Mouse (Mus musculus): ENCODE data around the gene Hist1h4h. TPM values are rescaled to one million over a fixed set of nuclear protein-coding genes. Genes with fewer than 3 reads are reported as not detected.
"Not testable (repeated sequence)": the region's sequence is repeated elsewhere in the genome, so short reads cannot be mapped to it uniquely, and the experiment has no call there.

Hist1h4h gene
- total RNA-seq, 2 experiments from 2014 or later, result 743 to 812 TPM

- intact Hi-C loops (cut with DNase I), result not testable (repeated sequence)
- peak; percentile 90 to 91 for DNase-seq
Measured at GRCm38 (mm10) chr13:23551146-23551834, 20.4 kb downstream of the Hist1h4h start, which contains the start of gene Hist1h4f. Hist1h4f (minus strand) TSS chr13:23551648.

GRCm38 (mm10) chr13:23551931-23552914 is 21.4 kb downstream of the Hist1h4h start:
- intact Hi-C loops (cut with DNase I), result no loop called here
- peak in 1 of 2 experiments; percentile 6 for DNase-seq

GRCm38 (mm10) chr13:23552962-23553361 is 22.1 kb downstream of the Hist1h4h start, which contains the start of gene Hist1h1d:
Hist1h1d (plus strand) TSS chr13:23553262.
- intact Hi-C loops (cut with DNase I), result no loop called here

GRCm38 (mm10) chr13:23554393-23554792 is 23.5 kb downstream of the Hist1h4h start:
- intact Hi-C loops (cut with DNase I), result no loop called here
- peak in 1 of 2 experiments; percentile 41 for DNase-seq

More at GRCm38 (mm10) chr13:23552962-23553361, 22.1 kb downstream of the Hist1h4h start, which contains the start of gene Hist1h1d:
- no peak for DNase-seq

- intact Hi-C loops (cut with DNase I), result no loop called here
- DNase-seq, result peak; percentile 86
Measured at GRCm38 (mm10) chr13:23554925-23555838, 24.3 kb downstream of the Hist1h4h start.

GRCm38 (mm10) chr13:23555839-23556416 is 25.1 kb downstream of the Hist1h4h start:
- DNase-seq, result peak; percentile 85
- intact Hi-C loops (cut with DNase I), result no loop called here

GRCm38 (mm10) chr13:23556906-23557305 is 26.1 kb downstream of the Hist1h4h start:
- no peak for DNase-seq
- intact Hi-C loops (cut with DNase I), result no loop called here

- DNase-seq; intact Hi-C loops (cut with DNase I): not testable (repeated sequence)
Measured at GRCm38 (mm10) chr13:23560699-23561098, 29.8 kb downstream of the Hist1h4h start.

- intact Hi-C loops (cut with DNase I); DNase-seq: not testable (repeated sequence)
Measured at GRCm38 (mm10) chr13:23561531-23561882, 30.7 kb downstream of the Hist1h4h start.

- intact Hi-C loops (cut with DNase I), result not testable (repeated sequence)
- DNase-seq, result peak; percentile 96
Measured at GRCm38 (mm10) chr13:23561883-23562659, 31.2 kb downstream of the Hist1h4h start, which contains the start of gene Hist1h3e. Hist1h3e (minus strand) TSS chr13:23562369.

- intact Hi-C loops (cut with DNase I), result no loop called here
- peak; percentile 62 to 70 for DNase-seq
Measured at GRCm38 (mm10) chr13:23562699-23563462, 32.0 kb downstream of the Hist1h4h start.

GRCm38 (mm10) chr13:23564482-23564881 is 33.6 kb downstream of the Hist1h4h start:
- no peak for DNase-seq
- intact Hi-C loops (cut with DNase I), result no loop called here

- intact Hi-C loops (cut with DNase I), result not testable (repeated sequence)
Measured at GRCm38 (mm10) chr13:23570261-23571021, 39.6 kb downstream of the Hist1h4h start.

GRCm38 (mm10) chr13:23571022-23571503 is 40.2 kb downstream of the Hist1h4h start, which contains the start of the genes Hist1h2ae and Hist1h2bg:
Hist1h2ae (minus strand) TSS chr13:23571220.
Hist1h2bg (plus strand) TSS chr13:23571396.
- intact Hi-C loops (cut with DNase I), result no loop called here
- peak; percentile 81 to 82 for DNase-seq

More at GRCm38 (mm10) chr13:23570261-23571021, 39.6 kb downstream of the Hist1h4h start:
- not testable (repeated sequence) for DNase-seq

GRCm38 (mm10) chr13:23571504-23572217 is 40.8 kb downstream of the Hist1h4h start:
- intact Hi-C loops (cut with DNase I); DNase-seq: not testable (repeated sequence)
